9 mouse cellular contexts compared by ENCODE assay signal in the genomic region with DNA sequence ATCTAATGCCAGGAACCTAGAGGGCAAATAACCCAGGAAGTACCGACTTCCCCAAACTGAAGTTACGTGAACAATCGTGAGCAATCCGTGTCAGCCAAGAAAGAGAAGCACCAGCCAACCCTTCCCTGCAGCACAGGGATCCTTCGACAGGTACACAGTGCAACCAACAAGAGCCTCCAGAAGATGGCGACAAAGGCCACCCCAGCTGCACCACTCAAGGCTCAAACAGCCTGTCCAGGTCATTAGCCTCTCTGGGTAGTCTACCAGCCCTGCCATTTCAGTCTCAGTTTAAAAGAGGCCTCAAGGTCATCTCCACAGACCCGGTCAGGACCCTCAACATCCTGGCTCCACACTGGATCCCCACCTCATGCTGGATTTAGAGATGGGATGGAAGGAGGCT. TPM values are rescaled to one million over a fixed set of nuclear protein-coding genes. Genes with fewer than 3 reads are reported as not detected.
DNase-seq lines count a peak whose midpoint lies in the region; ATAC-seq and TF ChIP-seq lines count a peak whose summit lies in the region.
"Had no signal": no experiment of that assay in that cellular context is flagged by ENCODE, and none has a peak within 500 bp of the region (broad histone marks: within the 10 kb centered on the region; RNA-seq: fewer than 3 reads in every experiment).

No protein-coding gene starts in this region.

- no peak overlapping the region for H3K9ac ChIP-seq in heart, embryonic 11.5 days (ENCODE audit: low read depth, low read length)
- no peak overlapping the region for H3K9ac ChIP-seq in liver, postnatal 0 days (replicated peaks)
- H3K9ac ChIP-seq in neural tube, embryonic 14.5 days (replicated peaks; ENCODE audit: low read depth, low read length) = no peak overlapping the region

- no peak for TF ChIP-seq EP300 in liver, postnatal 0 days (IDR thresholded peaks at IDR 0.05; ENCODE audit: low read depth)

- peak overlapping the region; percentile 41; the same call in 1 of the 2 replicates for H3K27ac ChIP-seq in heart, embryonic 11.5 days (ENCODE audit: low read depth, low read length)
- no peak overlapping the region for H3K27ac ChIP-seq in liver, postnatal 0 days (ENCODE audit: low read depth)
- H3K27ac ChIP-seq in neural tube, embryonic 14.5 days (ENCODE audit: low read depth, low read length) = no peak overlapping the region

- H3K27me3 ChIP-seq in heart, embryonic 11.5 days (ENCODE audit: control insufficient read depth, insufficient read depth, low read length) = no peaks in the 10 kb centered on the region
- H3K27me3 ChIP-seq in liver, postnatal 0 days (ENCODE audit: insufficient read depth, low read length) = no peaks in the 10 kb centered on the region
- no peaks in the 10 kb centered on the region for H3K27me3 ChIP-seq in neural tube, embryonic 14.5 days (ENCODE audit: control insufficient read depth, insufficient read depth, low read length)

- ATAC-seq in heart, embryonic 11.5 days (replicated peaks; ENCODE audit: insufficient number of reproducible peaks, low FRiP score, low TSS enrichment) = no peak
- peak; percentile 71 for ATAC-seq in liver, postnatal 0 days
- ATAC-seq in neural tube, embryonic 14.5 days (ENCODE audit: low read depth) = peak; percentile 84

- peaks cover 7% of the 10 kb centered on the region; the same call in 1 of the 2 replicates for H3K36me3 ChIP-seq in heart, embryonic 11.5 days (ENCODE audit: control insufficient read depth, insufficient read depth, low read length)
- H3K36me3 ChIP-seq in liver, postnatal 0 days (replicated peaks; ENCODE audit: insufficient read depth, low read length) = 0 out of 2 replicates have a peak, but pooled peaks cover 2% of the 10 kb centered on the region
- H3K36me3 ChIP-seq in neural tube, embryonic 14.5 days (ENCODE audit: control insufficient read depth, insufficient read depth, low read length) = no peaks in the 10 kb centered on the region

- H3K4me2 ChIP-seq in heart, embryonic 11.5 days = no peak overlapping the region
- H3K4me2 ChIP-seq in liver, postnatal 0 days (ENCODE audit: low read depth, low read length) = no peak overlapping the region
- no peak overlapping the region for H3K4me2 ChIP-seq in neural tube, embryonic 14.5 days (ENCODE audit: low read depth, low read length)

- TF ChIP-seq CTCF in liver, postnatal 0 days (IDR thresholded peaks at IDR 0.05; ENCODE audit: low read depth) = peak; percentile 94

- H3K9me3 ChIP-seq in heart, embryonic 11.5 days (replicated peaks; ENCODE audit: control insufficient read depth, low read length) = no peaks in the 10 kb centered on the region
- H3K9me3 ChIP-seq in liver, postnatal 0 days (ENCODE audit: low read length) = no peaks in the 10 kb centered on the region
- no peaks in the 10 kb centered on the region for H3K9me3 ChIP-seq in neural tube, embryonic 14.5 days (ENCODE audit: control insufficient read depth, low read length)

- no peak overlapping the region for H3K4me3 ChIP-seq in heart, embryonic 11.5 days (ENCODE audit: low read depth, low read length)
- H3K4me3 ChIP-seq in liver, postnatal 0 days (ENCODE audit: low read depth, low read length) = no peak overlapping the region
- H3K4me3 ChIP-seq in neural tube, embryonic 14.5 days (ENCODE audit: low read depth, low read length) = no peak overlapping the region
- H3K4me3 ChIP-seq: erythroblast, embryonic 14.5 days had no signal

- peak; percentile 47 for DNase-seq in CD4-positive helper T cell, adult 2 months (ENCODE audit: low read depth, low spot score)
- DNase-seq in adrenal gland, adult 2 months = peak; percentile 73
- peak; percentile 56 for DNase-seq in embryo, embryonic 11.5 days (ENCODE audit: low read depth, low spot score)
- peak; percentile 78 for DNase-seq in kidney, adult 9 months
- peak; percentile 73 for DNase-seq in liver, postnatal 0 days
- peak; percentile 47 to 54 for DNase-seq in thymus, postnatal 36 days

- 39% methylated on average over 7 of the region's 7 CpGs for WGBS in heart, embryonic 11.5 days (ENCODE audit: insufficient replicate concordance)
- WGBS in liver, postnatal 0 days (ENCODE audit: insufficient replicate concordance) = 34% methylated on average over 7 of the region's 7 CpGs
- 30% methylated on average over 7 of the region's 7 CpGs for WGBS in neural tube, embryonic 14.5 days

- peaks cover 21% of the 10 kb centered on the region for H3K4me1 ChIP-seq in heart, embryonic 11.5 days (ENCODE audit: control insufficient read depth, insufficient read depth, low read length)
- H3K4me1 ChIP-seq in liver, postnatal 0 days (ENCODE audit: insufficient read depth) = no peaks in the 10 kb centered on the region
- H3K4me1 ChIP-seq in neural tube, embryonic 14.5 days (ENCODE audit: control insufficient read depth, insufficient read depth, low read length) = no peaks in the 10 kb centered on the region

RNA-seq across cellular contexts. Expression of gene Smyd2, which starts 34.6 kb away (rescaled TPM):
- 10 to 100 TPM; 76.9 to 85.2 TPM for total RNA-seq in adrenal gland, adult 2 months (2021)
- 60.6 and 72.5 TPM in 2 replicates for polyA plus RNA-seq in adrenal gland, adult 2 months (2012; rRNA removed)
- 150 and 161 TPM in 2 replicates for polyA plus RNA-seq in heart, embryonic 11.5 days (2014; fragmentation: Nextera tagmentation; extraction: Ambion mirVana)
- 21.4 and 23.3 TPM in 2 replicates for polyA plus RNA-seq in liver, postnatal 0 days (2015; fragmentation: Nextera tagmentation; extraction: Ambion mirVana)
- 80.0 and 96.8 TPM in 2 replicates for polyA plus RNA-seq in neural tube, embryonic 14.5 days (2014; fragmentation: Nextera tagmentation; extraction: Ambion mirVana)
